Mouse (Mus musculus) limb, embryonic 15.5 days (tissue): ENCODE measurements around the gene Slc25a34. TPM values are rescaled to one million over a fixed set of nuclear protein-coding genes. Genes with fewer than 3 reads are reported as not detected.

Experiments used
- ATAC-seq: fragments of 200-750 bp; cut with Nextera tagmentation; 2 replicates; pipeline ENCODE4 v1.8.0; 2017; ENCODE audit warnings: low read depth, moderate TSS enrichment; ENCODE audit not compliant: insufficient number of reproducible peaks, low FRiP score, low TSS enrichment
- H3K27ac ChIP-seq: fragments of 300-500 bp; sonication (generic); 2 replicates; pipeline ENCODE4 v1.5.1; 2015; ENCODE audit warnings: moderate library complexity, mild to moderate bottlenecking, inconsistent platforms
- H3K27me3 ChIP-seq: fragments of 300-500 bp; sonication (generic); 2 replicates; pipeline ENCODE4 v1.6.1; 2015; ENCODE audit warnings: inconsistent platforms
- H3K36me3 ChIP-seq: fragments of 300-500 bp; sonication (generic); 2 replicates; pipeline ENCODE4 v1.6.1; 2015; ENCODE audit warnings: inconsistent platforms
- H3K4me1 ChIP-seq: fragments of 300-500 bp; sonication (generic); 2 replicates; pipeline ENCODE4 v1.6.1; 2015; ENCODE audit warnings: inconsistent platforms
- H3K4me2 ChIP-seq: fragments of 300-500 bp; sonication (generic); 2 replicates; pipeline ENCODE4 v1.6.1; 2015; ENCODE audit warnings: mild to moderate bottlenecking, inconsistent platforms
- H3K4me3 ChIP-seq: fragments of 300-500 bp; sonication (generic); 2 replicates; pipeline ENCODE4 v1.5.1; 2015; ENCODE audit warnings: mild to moderate bottlenecking, inconsistent platforms
- H3K9ac ChIP-seq: fragments of 300-500 bp; sonication (generic); 2 replicates; pipeline ENCODE4 v1.6.1; 2015; ENCODE audit warnings: inconsistent platforms
- H3K9me3 ChIP-seq: fragments of 300-500 bp; sonication (generic); 2 replicates; pipeline ENCODE4 v1.6.1; 2016; ENCODE audit warnings: inconsistent platforms
- WGBS: fragments of 180-500 bp; shearing (Covaris S2); methylation state at CpG from one replicate; pipeline ENCODE4 v1.1.7; 2015; 5-methylcytosine and 5-hydroxymethylcytosine counted together
- polyA plus RNA-seq: library from polyadenylated mRNA; unstranded; fragments of >200 nt; fragmentation: Nextera tagmentation; extraction: Ambion mirVana; gene quantifications from 2 replicates; pipeline ENCODE4 v1.2.1, GENCODE M21; 2015

Gene Slc25a34
- polyA plus RNA-seq, 1 experiment from 2014 or later = 0.14 TPM

- WGBS = 84% methylated on average over 12 of the region's 12 CpGs
- Histone ChIP-seq H3K9me3 (no peaks in the 10 kb centered on the region), H3K4me1 (peaks cover 6% of the 10 kb centered on the region; the same call in 1 of the 2 replicates), H3K36me3 (peaks cover 43% of the 10 kb centered on the region), H3K27me3 (no peaks in the 10 kb centered on the region), H3K4me3 (no peak overlapping the region), H3K4me2 (no peak overlapping the region), H3K9ac (no peak overlapping the region), H3K27ac (no peak overlapping the region)
- ATAC-seq = no peak
These were observed 32.4 kb upstream of the Slc25a34 start for GRCm38 (mm10) chr4:141655908-141656608.

GRCm38 (mm10) chr4:141654509-141654908 is 30.9 kb upstream of the Slc25a34 start:
- H3K27me3 ChIP-seq = no peaks in the 10 kb centered on the region
- H3K9me3 ChIP-seq = no peaks in the 10 kb centered on the region
- ATAC-seq = no peak
- H3K27ac ChIP-seq = no peak overlapping the region
- H3K4me1 ChIP-seq = peaks cover 16% of the 10 kb centered on the region; the same call in 1 of the 2 replicates
- WGBS = 83% methylated on average over 6 of the region's 6 CpGs
- no peak overlapping the region for H3K4me2 ChIP-seq
- H3K36me3 ChIP-seq = peaks cover 30% of the 10 kb centered on the region
- no peak overlapping the region for H3K4me3 ChIP-seq
- no peak overlapping the region for H3K9ac ChIP-seq

GRCm38 (mm10) chr4:141653813-141654212 is 30.2 kb upstream of the Slc25a34 start:
- 88% methylated on average over 13 of the region's 13 CpGs for WGBS
- H3K9ac ChIP-seq = no peak overlapping the region
- no peak overlapping the region for H3K4me3 ChIP-seq
- no peaks in the 10 kb centered on the region for H3K27me3 ChIP-seq
- H3K4me1 ChIP-seq = peaks cover 22% of the 10 kb centered on the region; the same call in 1 of the 2 replicates
- no peak for ATAC-seq
- no peaks in the 10 kb centered on the region for H3K9me3 ChIP-seq
- H3K4me2 ChIP-seq = no peak overlapping the region
- H3K27ac ChIP-seq = peak overlapping the region; percentile 8; the same call in 1 of the 2 replicates
- peaks cover 29% of the 10 kb centered on the region for H3K36me3 ChIP-seq

GRCm38 (mm10) chr4:141653044-141653443 is 29.4 kb upstream of the Slc25a34 start:
- no peak for ATAC-seq
- H3K27me3 ChIP-seq = no peaks in the 10 kb centered on the region
- 80% methylated on average over 8 of the region's 8 CpGs for WGBS
- no peaks in the 10 kb centered on the region for H3K9me3 ChIP-seq
- no peak overlapping the region for H3K4me2 ChIP-seq
- H3K9ac ChIP-seq = no peak overlapping the region
- H3K36me3 ChIP-seq = peaks cover 32% of the 10 kb centered on the region
- H3K4me1 ChIP-seq = peaks cover 29% of the 10 kb centered on the region; the same call in 1 of the 2 replicates
- no peak overlapping the region for H3K4me3 ChIP-seq
- no peak overlapping the region for H3K27ac ChIP-seq

- no peaks in the 10 kb centered on the region for H3K9me3 ChIP-seq
These were observed 28.3 kb upstream of the Slc25a34 start for GRCm38 (mm10) chr4:141651944-141652343.

GRCm38 (mm10) chr4:141651286-141651685 is 27.7 kb upstream of the Slc25a34 start:
- H3K4me3 ChIP-seq = no peak overlapping the region
- no peak overlapping the region for H3K9ac ChIP-seq
- no peaks in the 10 kb centered on the region for H3K9me3 ChIP-seq
- no peak overlapping the region for H3K27ac ChIP-seq
- H3K4me1 ChIP-seq = peaks cover 29% of the 10 kb centered on the region; the same call in 1 of the 2 replicates
- no peaks in the 10 kb centered on the region for H3K27me3 ChIP-seq
- 88% methylated on average over 6 of the region's 6 CpGs for WGBS
- peaks cover 28% of the 10 kb centered on the region for H3K36me3 ChIP-seq
- no peak for ATAC-seq
- no peak overlapping the region for H3K4me2 ChIP-seq

More at GRCm38 (mm10) chr4:141651944-141652343, 28.3 kb upstream of the Slc25a34 start:
- no peak overlapping the region for H3K4me3 ChIP-seq
- 84% methylated on average over 10 of the region's 10 CpGs for WGBS
- peaks cover 31% of the 10 kb centered on the region for H3K36me3 ChIP-seq
- peaks cover 29% of the 10 kb centered on the region; the same call in 1 of the 2 replicates for H3K4me1 ChIP-seq
- H3K27me3 ChIP-seq = no peaks in the 10 kb centered on the region
- ATAC-seq = no peak
- no peak overlapping the region for H3K27ac ChIP-seq
- H3K4me2 ChIP-seq = no peak overlapping the region
- no peak overlapping the region for H3K9ac ChIP-seq

GRCm38 (mm10) chr4:141649244-141649643 is 25.6 kb upstream of the Slc25a34 start:
- Histone ChIP-seq H3K27ac (peak overlapping the region; percentile 73), H3K4me2 (peak overlapping the region; percentile 29), H3K9me3 (no peaks in the 10 kb centered on the region), H3K9ac (no peak overlapping the region), H3K36me3 (peaks cover 27% of the 10 kb centered on the region), H3K27me3 (no peaks in the 10 kb centered on the region), H3K4me3 (no peak overlapping the region), H3K4me1 (peaks cover 29% of the 10 kb centered on the region; the same call in 1 of the 2 replicates)
- ATAC-seq = no peak
- WGBS = 60% methylated on average over 6 of the region's 6 CpGs

GRCm38 (mm10) chr4:141648262-141648661 is 24.6 kb upstream of the Slc25a34 start:
- no peaks in the 10 kb centered on the region for H3K27me3 ChIP-seq
- peaks cover 37% of the 10 kb centered on the region; the same call in 1 of the 2 replicates for H3K4me1 ChIP-seq
- peaks cover 27% of the 10 kb centered on the region for H3K36me3 ChIP-seq
- no peak overlapping the region for H3K9ac ChIP-seq
- no peak overlapping the region for H3K4me3 ChIP-seq
- H3K9me3 ChIP-seq = no peaks in the 10 kb centered on the region
- ATAC-seq = no peak
- WGBS = 88% methylated on average over 5 of the region's 5 CpGs
- H3K27ac ChIP-seq = peak overlapping the region; percentile 73; the same call in 1 of the 2 replicates
- H3K4me2 ChIP-seq = no peak overlapping the region

- H3K36me3 ChIP-seq = peaks cover 28% of the 10 kb centered on the region
- ATAC-seq = no peak
- 74% methylated on average over 3 of the region's 3 CpGs for WGBS
These were observed 23.6 kb upstream of the Slc25a34 start for GRCm38 (mm10) chr4:141647187-141647586.

GRCm38 (mm10) chr4:141645988-141646387 is 22.4 kb upstream of the Slc25a34 start:
- Histone ChIP-seq H3K9ac (no peak overlapping the region), H3K27me3 (no peaks in the 10 kb centered on the region), H3K4me1 (peaks cover 34% of the 10 kb centered on the region; the same call in 1 of the 2 replicates), H3K4me2 (no peak overlapping the region), H3K4me3 (no peak overlapping the region), H3K27ac (no peak overlapping the region), H3K9me3 (no peaks in the 10 kb centered on the region), H3K36me3 (peaks cover 35% of the 10 kb centered on the region)
- ATAC-seq = no peak
- WGBS = 91% methylated on average over 8 of the region's 8 CpGs

More at GRCm38 (mm10) chr4:141647187-141647586, 23.6 kb upstream of the Slc25a34 start:
- no peak overlapping the region for H3K4me2 ChIP-seq
- no peaks in the 10 kb centered on the region for H3K9me3 ChIP-seq
- peaks cover 37% of the 10 kb centered on the region; the same call in 1 of the 2 replicates for H3K4me1 ChIP-seq
- H3K27ac ChIP-seq = no peak overlapping the region
- no peaks in the 10 kb centered on the region for H3K27me3 ChIP-seq
- no peak overlapping the region for H3K4me3 ChIP-seq
- no peak overlapping the region for H3K9ac ChIP-seq

- Histone ChIP-seq H3K4me1 (peaks cover 10% of the 10 kb centered on the region; the same call in 1 of the 2 replicates), H3K9me3 (no peaks in the 10 kb centered on the region), H3K4me2 (no peak overlapping the region), H3K36me3 (peaks cover 51% of the 10 kb centered on the region), H3K27ac (peak overlapping the region; percentile 68), H3K27me3 (no peaks in the 10 kb centered on the region), H3K4me3 (no peak overlapping the region), H3K9ac (no peak overlapping the region)
- WGBS = 60% methylated on average over 7 of the region's 7 CpGs
- ATAC-seq = 0 out of 2 replicates have a peak, but pooled peaks have one; percentile 23
These were observed 19.7 kb upstream of the Slc25a34 start for GRCm38 (mm10) chr4:141643118-141643855.
